Mouse (Mus musculus) lung, postnatal 0 days (tissue): ENCODE measurements at regions not wholly inside any gene's neighbourhood (a gene's known extent, or its start where the extent isn't known, plus 50 kb on each side); places are given as distances from the start of the nearest gene placed in this dataset.

Source experiments
- ATAC-seq: fragments of 200-750 bp; cut with Nextera tagmentation; 2 replicates; pipeline ENCODE4 v1.8.0; 2017; ENCODE audit warnings: moderate library complexity
- DNase-seq: peaks from one replicate; pipeline ENCODE4 v3.0.0-alpha.2; 2016; ENCODE audit warnings: low spot score
- H3K27ac ChIP-seq: fragments of 300-500 bp; sonication (generic); 2 replicates; pipeline ENCODE4 v1.5.1; 2014; ENCODE audit warnings: antibody characterized with exemption, mild to moderate bottlenecking, low read length, mixed read lengths
- H3K27me3 ChIP-seq: fragments of 300-500 bp; sonication (generic); replicated peaks from 2 replicates; pipeline ENCODE4 v1.6.1; 2014; ENCODE audit warnings: low read length, mixed read lengths; ENCODE audit not compliant: insufficient read depth
- H3K36me3 ChIP-seq: fragments of 300-500 bp; sonication (generic); 2 replicates; pipeline ENCODE4 v1.6.1; 2014; ENCODE audit warnings: low read length, mixed read lengths; ENCODE audit not compliant: insufficient read depth
- H3K4me1 ChIP-seq: fragments of 300-500 bp; sonication (generic); 2 replicates; pipeline ENCODE4 v1.6.1; 2014; ENCODE audit warnings: antibody characterized with exemption, low read depth, low read length, mixed read lengths; ENCODE audit not compliant: insufficient read depth
- H3K4me2 ChIP-seq: fragments of 300-500 bp; sonication (generic); replicated peaks from 2 replicates; pipeline ENCODE4 v1.6.1; 2014; ENCODE audit warnings: low read depth, mild to moderate bottlenecking, low read length, moderate library complexity, mixed read lengths
- H3K4me3 ChIP-seq: fragments of 300-500 bp; sonication (generic); 2 replicates; pipeline ENCODE4 v1.5.1; 2014; ENCODE audit warnings: low read depth, low read length
- H3K9ac ChIP-seq: fragments of 300-500 bp; sonication (generic); replicated peaks from 2 replicates; pipeline ENCODE4 v1.6.1; 2014; ENCODE audit warnings: low read depth, mild to moderate bottlenecking
- H3K9me3 ChIP-seq: fragments of 300-500 bp; sonication (generic); 2 replicates; pipeline ENCODE4 v1.6.1; 2016; ENCODE audit warnings: low read length, mixed read lengths
- CTCF ChIP-seq: IDR thresholded peaks from 2 replicates; pipeline ENCODE4 v1.5.1; 2016; ENCODE audit warnings: antibody characterized with exemption, mild to moderate bottlenecking
- EP300 ChIP-seq: IDR thresholded peaks from 2 replicates; pipeline ENCODE4 v1.6.1; 2016; ENCODE audit warnings: antibody characterized with exemption, mild to moderate bottlenecking, control low read depth
- WGBS: fragments of 180-500 bp; shearing (Covaris S2); extraction: QIAGEN DNeasy Blood & Tissue Kit; methylation state at CpG from one replicate; pipeline ENCODE4 v1.1.7; 2014; 5-methylcytosine and 5-hydroxymethylcytosine counted together

GRCm38 (mm10) chr7:51234616-51235015 is 276.2 kb upstream of the Ano5 start:
- TF ChIP-seq EP300 (no peak), CTCF (no peak)
- ATAC-seq (no peak), DNase-seq (no peak)
- Histone ChIP-seq H3K27me3 (no peaks in the 10 kb centered on the region), H3K4me2 (no peak overlapping the region), H3K4me1 (no peaks in the 10 kb centered on the region), H3K9me3 (no peaks in the 10 kb centered on the region), H3K9ac (no peak overlapping the region), H3K4me3 (no peak overlapping the region), H3K36me3 (no peaks in the 10 kb centered on the region), H3K27ac (no peak overlapping the region)
- WGBS: 61% methylated on average over 4 of the region's 4 CpGs

GRCm38 (mm10) chr7:51247695-51248094 is 263.1 kb upstream of the Ano5 start:
- H3K4me1 ChIP-seq: no peaks in the 10 kb centered on the region
- ATAC-seq: no peak
- no peaks in the 10 kb centered on the region for H3K27me3 ChIP-seq
- H3K9me3 ChIP-seq: no peaks in the 10 kb centered on the region
- H3K4me2 ChIP-seq: no peak overlapping the region
- 59% methylated on average over 2 of the region's 2 CpGs for WGBS
- H3K4me3 ChIP-seq: no peak overlapping the region
- no peaks in the 10 kb centered on the region for H3K36me3 ChIP-seq
- no peak for TF ChIP-seq CTCF
- no peak for TF ChIP-seq EP300
- H3K9ac ChIP-seq: no peak overlapping the region
- DNase-seq: no peak
- H3K27ac ChIP-seq: no peak overlapping the region

GRCm38 (mm10) chr7:51254461-51254860 is 256.4 kb upstream of the Ano5 start:
- TF ChIP-seq EP300: no peak
- TF ChIP-seq CTCF: no peak
- no peak overlapping the region for H3K27ac ChIP-seq
- no peak overlapping the region for H3K4me3 ChIP-seq
- 74% methylated on average over 2 of the region's 2 CpGs for WGBS
- no peaks in the 10 kb centered on the region for H3K4me1 ChIP-seq
- H3K4me2 ChIP-seq: no peak overlapping the region
- no peaks in the 10 kb centered on the region for H3K36me3 ChIP-seq
- H3K9me3 ChIP-seq: no peaks in the 10 kb centered on the region
- H3K9ac ChIP-seq: no peak overlapping the region
- no peaks in the 10 kb centered on the region for H3K27me3 ChIP-seq
- ATAC-seq (no peak), DNase-seq (no peak)

GRCm38 (mm10) chr7:51259160-51259831 is 251.5 kb upstream of the Ano5 start:
- H3K4me3 ChIP-seq: no peak overlapping the region
- H3K4me2 ChIP-seq: no peak overlapping the region
- no peak overlapping the region for H3K27ac ChIP-seq
- H3K36me3 ChIP-seq: no peaks in the 10 kb centered on the region
- H3K9me3 ChIP-seq: no peaks in the 10 kb centered on the region
- no peak for ATAC-seq
- 56% methylated on average over 2 of the region's 2 CpGs for WGBS
- H3K27me3 ChIP-seq: no peaks in the 10 kb centered on the region
- no peak overlapping the region for H3K9ac ChIP-seq
- DNase-seq: no peak
- TF ChIP-seq EP300 (no peak), CTCF (no peak)
- H3K4me1 ChIP-seq: no peaks in the 10 kb centered on the region

- Histone ChIP-seq H3K9ac (no peak overlapping the region), H3K4me3 (no peak overlapping the region), H3K27me3 (no peaks in the 10 kb centered on the region), H3K4me1 (no peaks in the 10 kb centered on the region), H3K9me3 (no peaks in the 10 kb centered on the region), H3K4me2 (no peak overlapping the region), H3K36me3 (no peaks in the 10 kb centered on the region), H3K27ac (no peak overlapping the region)
- ATAC-seq (no peak), DNase-seq (no peak)
- TF ChIP-seq CTCF (no peak), EP300 (no peak)
- 71% methylated on average over 4 of the region's 4 CpGs for WGBS
Measured at GRCm38 (mm10) chr7:51264166-51264565, 246.7 kb upstream of the Ano5 start.

GRCm38 (mm10) chr7:51265896-51266295 is 244.9 kb upstream of the Ano5 start:
- Histone ChIP-seq H3K27me3 (no peaks in the 10 kb centered on the region), H3K9me3 (no peaks in the 10 kb centered on the region), H3K4me1 (no peaks in the 10 kb centered on the region), H3K9ac (no peak overlapping the region), H3K4me3 (no peak overlapping the region), H3K4me2 (no peak overlapping the region), H3K36me3 (no peaks in the 10 kb centered on the region), H3K27ac (no peak overlapping the region)
- no peak for DNase-seq
- ATAC-seq: no peak
- 61% methylated on average over 1 of the region's 1 CpGs for WGBS
- TF ChIP-seq CTCF (no peak), EP300 (no peak)

- H3K9ac ChIP-seq: no peak overlapping the region
- no peak overlapping the region for H3K4me3 ChIP-seq
- H3K4me2 ChIP-seq: no peak overlapping the region
- no peaks in the 10 kb centered on the region for H3K36me3 ChIP-seq
- TF ChIP-seq EP300 (no peak), CTCF (peak; percentile 42)
- no peak overlapping the region for H3K27ac ChIP-seq
- DNase-seq: no peak
- WGBS: 53% methylated on average over 5 of the region's 5 CpGs
- no peaks in the 10 kb centered on the region for H3K4me1 ChIP-seq
- no peak for ATAC-seq
- H3K27me3 ChIP-seq: no peaks in the 10 kb centered on the region
- no peaks in the 10 kb centered on the region for H3K9me3 ChIP-seq
Measured at GRCm38 (mm10) chr7:51266879-51267278, 243.9 kb upstream of the Ano5 start.
